Mouse (Mus musculus): ENCODE measurements around the gene Usp9x. TPM values are rescaled to one million over a fixed set of nuclear protein-coding genes. Genes with fewer than 3 reads are reported as not detected.

Gene Usp9x
- total RNA-seq, 2 experiments from 2014 or later = 250 to 255 TPM

DNA sequence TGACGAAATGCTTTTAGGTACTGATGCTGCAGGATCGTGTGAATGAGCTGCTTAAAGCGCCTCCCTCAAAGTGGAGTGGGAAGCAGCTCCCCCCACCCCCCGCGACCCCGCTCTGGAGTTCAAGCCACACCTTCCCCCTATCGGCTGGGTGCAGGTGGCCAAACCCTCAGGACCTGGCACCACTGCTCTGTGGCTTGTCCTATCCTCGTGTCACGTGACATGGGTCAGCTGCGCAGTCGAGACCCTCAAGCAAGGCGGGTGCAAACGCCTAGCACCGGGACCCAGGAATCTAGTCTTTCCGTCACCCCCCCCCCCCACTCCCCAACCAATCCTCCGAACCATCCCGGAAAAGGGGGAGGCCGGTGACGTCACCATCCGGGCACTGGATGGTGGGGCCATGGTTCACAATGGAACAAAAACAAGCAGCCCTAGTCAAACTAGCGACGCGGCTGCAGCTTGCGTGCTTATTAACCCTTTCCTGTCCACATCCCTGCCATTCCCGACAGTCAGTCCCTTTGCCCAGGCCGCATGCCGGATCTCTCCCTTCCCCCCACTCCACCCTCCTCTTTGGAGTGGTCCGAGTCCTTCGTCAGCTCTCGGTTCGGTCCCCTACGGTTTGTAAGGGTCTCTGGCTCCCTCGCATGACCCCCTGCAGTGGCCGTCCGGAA lies 591 bp upstream of the Usp9x start:
- intact Hi-C loops (cut with DNase I) = loop anchor here (1.0 to 10.0 kb wide), 6 partner anchors 29 to 396 kb away; partner anchors contain the start of genes 1810030O07Rik and Med14
- peak; percentile 89 to 97 for DNase-seq (ENCODE audit: low spot score in 2 of 2)

GRCm38 (mm10) chrX:13071776-13072460 lies 620 bp downstream of the Usp9x start:
- DNase-seq (ENCODE audit: low spot score in 2 of 2) = peak; percentile 48 to 73
- intact Hi-C loops (cut with DNase I) = loop anchor here (1.0 to 10.0 kb wide), 6 partner anchors 31 to 397 kb away; partner anchors contain the start of genes 1810030O07Rik and Med14

- intact Hi-C loops (cut with DNase I) = loop anchor here (5.0 to 10.0 kb wide), 2 partner anchors 125 to 398 kb away; partner anchors contain the start of gene 1810030O07Rik
- peak; percentile 45 to 52 for DNase-seq (ENCODE audit: low spot score in 2 of 2)
These were observed 1.2 kb downstream of the Usp9x start for GRCm38 (mm10) chrX:13072461-13072982.

- DNase-seq (ENCODE audit: low spot score in 2 of 2) = no peak
- intact Hi-C loops (cut with DNase I) = no loop called here
These were observed 14.3 kb downstream of the Usp9x start for GRCm38 (mm10) chrX:13085621-13086020.

DNA sequence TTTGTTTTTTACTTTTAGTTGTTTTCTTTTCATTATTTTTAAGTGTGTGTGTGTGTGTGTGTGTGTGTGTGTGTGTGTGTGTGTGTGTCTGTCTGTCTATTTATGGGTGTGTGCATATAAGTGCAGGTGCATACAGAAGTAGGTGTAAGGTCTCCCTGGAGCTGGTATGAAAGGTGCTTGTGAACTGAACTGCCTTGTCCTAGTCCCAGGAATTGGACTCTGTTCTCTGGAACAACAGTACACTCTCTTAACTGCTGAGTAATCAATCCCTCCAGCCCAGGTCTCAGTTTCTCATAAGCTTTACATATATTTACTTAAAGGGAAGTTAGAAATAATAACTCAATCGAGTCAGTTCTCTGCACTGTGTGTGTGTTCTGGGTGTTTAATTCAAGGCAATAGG lies 25.7 kb downstream of the Usp9x start:
- intact Hi-C loops (cut with DNase I) = no loop called here
- DNase-seq (ENCODE audit: low spot score in 2 of 2) = no peak

GRCm38 (mm10) chrX:13206514-13206913 lies 135.2 kb downstream of the Usp9x start:
- no peak for DNase-seq (ENCODE audit: low spot score in 2 of 2)
- intact Hi-C loops (cut with DNase I) = no loop called here

GRCm38 (mm10) chrX:13207512-13208341 lies 136.4 kb downstream of the Usp9x start:
- intact Hi-C loops (cut with DNase I) = no loop called here

GRCm38 (mm10) chrX:13208404-13208803 lies 137.1 kb downstream of the Usp9x start:
- peak in 1 of 2 experiments; percentile 49 for DNase-seq (ENCODE audit: low spot score in 2 of 2)
- intact Hi-C loops (cut with DNase I) = no loop called here

More at GRCm38 (mm10) chrX:13207512-13208341, 136.4 kb downstream of the Usp9x start:
- DNase-seq (ENCODE audit: low spot score in 2 of 2) = peak; percentile 87 to 88

DNA sequence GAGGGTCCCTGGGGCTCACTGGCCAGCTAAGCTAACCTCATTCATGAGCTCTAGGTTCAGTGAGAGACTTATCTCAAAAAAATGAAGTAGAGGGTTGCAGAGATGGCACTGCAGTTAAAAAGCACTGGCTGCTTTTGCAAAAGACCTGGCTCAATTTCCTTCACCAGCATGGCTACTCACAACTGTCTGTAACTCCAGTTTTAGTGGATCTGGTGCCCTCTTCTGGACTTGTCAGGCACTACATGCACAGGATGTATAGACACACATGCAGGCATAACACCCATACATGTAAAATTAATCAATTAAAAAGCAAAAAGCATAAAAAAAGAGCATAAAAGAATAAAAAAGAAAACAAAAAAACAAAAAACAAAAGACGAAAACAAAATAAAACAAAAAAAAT lies 143.0 kb downstream of the Usp9x start:
- DNase-seq (ENCODE audit: low spot score in 2 of 2) = no peak

More for the DNA sequence above, 143.0 kb downstream of the Usp9x start:
- intact Hi-C loops (cut with DNase I) = no loop called here

Other genes with a start within 250 kb of the Usp9x start
- gene Ddx3x, start 209.5 kb downstream of the Usp9x start, total RNA-seq (2021) = 100 to 1,000 TPM; 154 to 182 TPM

All from left cerebral cortex, postnatal 25 days (tissue).